Mouse (Mus musculus) neural tube, embryonic 12.5 days (tissue): ENCODE results near the gene Psmd13. TPM values are rescaled to one million over a fixed set of nuclear protein-coding genes. Genes with fewer than 3 reads are reported as not detected.
A peak's percentile ranks its signal among the peaks of the same experiment; 100 is the strongest.

Experiments used
- ATAC-seq: fragments of 200-750 bp; cut with Nextera tagmentation; 2 replicates; pipeline ENCODE4 v1.8.0; 2017; ENCODE audit warnings: low read depth, mild to moderate bottlenecking, moderate TSS enrichment, moderate library complexity; ENCODE audit not compliant: low FRiP score
- H3K27ac ChIP-seq: fragments of 300-500 bp; sonication (generic); 2 replicates; pipeline ENCODE4 v1.5.1; 2016
- H3K27me3 ChIP-seq: fragments of 300-500 bp; sonication (generic); replicated peaks from 2 replicates; pipeline ENCODE4 v1.6.1; 2016; ENCODE audit warnings: mild to moderate bottlenecking
- H3K36me3 ChIP-seq: fragments of 300-500 bp; sonication (generic); 2 replicates; pipeline ENCODE4 v1.6.1; 2016; ENCODE audit warnings: mild to moderate bottlenecking
- H3K4me1 ChIP-seq: fragments of 300-500 bp; sonication (generic); 2 replicates; pipeline ENCODE4 v1.6.1; 2016
- H3K4me2 ChIP-seq: fragments of 300-500 bp; sonication (generic); replicated peaks from 2 replicates; pipeline ENCODE4 v1.6.1; 2016; ENCODE audit warnings: mild to moderate bottlenecking
- H3K4me3 ChIP-seq: fragments of 300-500 bp; sonication (generic); 2 replicates; pipeline ENCODE4 v1.5.1; 2016
- H3K9ac ChIP-seq: fragments of 300-500 bp; sonication (generic); 2 replicates; pipeline ENCODE4 v1.6.1; 2016; ENCODE audit warnings: mild to moderate bottlenecking
- H3K9me3 ChIP-seq: fragments of 300-500 bp; sonication (generic); 2 replicates; pipeline ENCODE4 v1.6.1; 2016; ENCODE audit warnings: mild to moderate bottlenecking
- WGBS: fragments of 180-500 bp; shearing (Covaris S2); methylation state at CpG from one replicate; pipeline ENCODE4 v1.1.7; 2016; 5-methylcytosine and 5-hydroxymethylcytosine counted together
- polyA plus RNA-seq: library from polyadenylated mRNA; unstranded; fragments of >200 nt; fragmentation: Nextera tagmentation; extraction: Ambion mirVana; gene quantifications from 2 replicates; pipeline ENCODE4 v1.2.1, GENCODE M21; 2016

Psmd13 gene
- polyA plus RNA-seq, 1 experiment from 2014 or later, result 293 TPM

DNA sequence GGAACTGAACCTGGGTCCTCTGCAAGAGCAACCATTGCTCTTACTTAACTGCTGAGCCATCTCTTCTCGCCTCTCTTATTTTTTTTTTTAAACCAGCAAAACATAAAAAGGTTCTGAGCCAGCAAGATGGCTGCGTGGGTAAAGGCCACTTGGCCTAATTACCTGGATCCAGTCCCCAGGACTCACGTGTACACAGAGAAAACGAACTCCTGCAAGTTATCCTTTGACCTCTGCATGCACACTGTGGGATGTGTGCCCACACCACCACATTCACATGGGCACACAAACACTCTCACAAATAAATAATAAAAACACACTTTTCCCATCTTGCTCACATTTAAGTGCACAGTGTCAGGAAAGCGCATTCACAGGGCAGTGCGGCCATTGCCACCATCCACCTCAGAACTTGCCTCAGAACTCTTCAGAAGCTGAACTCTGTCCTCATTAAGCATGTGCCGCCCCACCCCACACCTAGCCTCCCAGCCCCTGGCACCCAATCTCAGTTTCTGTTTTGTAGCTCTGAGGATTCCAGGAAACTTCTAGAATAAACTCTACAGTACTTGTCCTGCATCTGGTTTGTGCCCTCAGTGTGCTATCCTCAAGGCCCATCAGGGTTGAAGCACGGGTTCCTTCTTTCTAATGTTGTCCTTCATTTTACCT, 32.4 kb downstream of the Psmd13 start:
- WGBS, result 90% methylated on average over 8 of the region's 8 CpGs
- Histone ChIP-seq H3K9me3 (no peaks in the 10 kb centered on the region), H3K4me1 (no peaks in the 10 kb centered on the region), H3K9ac (no peak overlapping the region), H3K4me2 (no peak overlapping the region), H3K36me3 (no peaks in the 10 kb centered on the region), H3K27ac (no peak overlapping the region), H3K4me3 (no peak overlapping the region), H3K27me3 (peaks cover 3% of the 10 kb centered on the region; the same call in 1 of the 2 replicates)
- ATAC-seq, result no peak

DNA sequence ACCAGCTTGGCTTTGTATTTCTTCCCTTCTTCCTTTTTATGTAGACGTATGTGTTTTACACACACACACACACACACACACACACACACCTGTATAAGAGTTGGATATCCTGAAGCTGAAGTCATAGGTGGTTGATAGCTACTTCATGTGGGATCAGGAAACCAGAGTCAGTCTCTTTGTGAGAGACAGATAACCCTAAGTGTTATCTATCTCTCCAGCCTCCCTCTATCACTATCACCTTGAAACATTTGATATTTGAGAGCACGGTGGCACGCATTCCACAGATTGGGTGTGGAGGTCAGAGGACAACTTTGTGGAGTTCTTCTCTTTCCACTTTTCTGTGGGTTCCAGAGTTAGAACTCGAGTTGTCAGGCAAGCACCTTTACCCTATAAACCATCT, 38.1 kb downstream of the Psmd13 start:
- H3K27me3 ChIP-seq, result peaks cover 60% of the 10 kb centered on the region
- ATAC-seq, result no peak

GRCm38 (mm10) chr7:140920418-140921029, 38.8 kb downstream of the Psmd13 start, which contains the start of gene Nlrp6:
Nlrp6 (plus strand) TSS chr7:140920902.
- 81% methylated on average over 8 of the region's 8 CpGs for WGBS
- H3K4me1 ChIP-seq, result peaks cover 14% of the 10 kb centered on the region
- no peak for ATAC-seq
- no peak within 1 kb of the TSS for H3K4me3 ChIP-seq
- no peak within 1 kb of the TSS for H3K9ac ChIP-seq
- no peaks in the 10 kb centered on the region for H3K9me3 ChIP-seq
- H3K27me3 ChIP-seq, result peaks cover 65% of the 10 kb centered on the region
- H3K4me2 ChIP-seq, result no peak within 1 kb of the TSS
- no peak within 1 kb of the TSS for H3K27ac ChIP-seq
- no peaks in the 10 kb centered on the region for H3K36me3 ChIP-seq

More for the DNA sequence above, 38.1 kb downstream of the Psmd13 start:
- no peak overlapping the region for H3K27ac ChIP-seq
- H3K4me2 ChIP-seq, result no peak overlapping the region
- no peak overlapping the region for H3K4me3 ChIP-seq
- no peaks in the 10 kb centered on the region for H3K9me3 ChIP-seq
- H3K9ac ChIP-seq, result no peak overlapping the region
- whole genome bisulfite sequencing, result 77% methylated on average over 4 of the region's 4 CpGs
- H3K4me1 ChIP-seq, result peaks cover 14% of the 10 kb centered on the region
- H3K36me3 ChIP-seq, result no peaks in the 10 kb centered on the region

DNA sequence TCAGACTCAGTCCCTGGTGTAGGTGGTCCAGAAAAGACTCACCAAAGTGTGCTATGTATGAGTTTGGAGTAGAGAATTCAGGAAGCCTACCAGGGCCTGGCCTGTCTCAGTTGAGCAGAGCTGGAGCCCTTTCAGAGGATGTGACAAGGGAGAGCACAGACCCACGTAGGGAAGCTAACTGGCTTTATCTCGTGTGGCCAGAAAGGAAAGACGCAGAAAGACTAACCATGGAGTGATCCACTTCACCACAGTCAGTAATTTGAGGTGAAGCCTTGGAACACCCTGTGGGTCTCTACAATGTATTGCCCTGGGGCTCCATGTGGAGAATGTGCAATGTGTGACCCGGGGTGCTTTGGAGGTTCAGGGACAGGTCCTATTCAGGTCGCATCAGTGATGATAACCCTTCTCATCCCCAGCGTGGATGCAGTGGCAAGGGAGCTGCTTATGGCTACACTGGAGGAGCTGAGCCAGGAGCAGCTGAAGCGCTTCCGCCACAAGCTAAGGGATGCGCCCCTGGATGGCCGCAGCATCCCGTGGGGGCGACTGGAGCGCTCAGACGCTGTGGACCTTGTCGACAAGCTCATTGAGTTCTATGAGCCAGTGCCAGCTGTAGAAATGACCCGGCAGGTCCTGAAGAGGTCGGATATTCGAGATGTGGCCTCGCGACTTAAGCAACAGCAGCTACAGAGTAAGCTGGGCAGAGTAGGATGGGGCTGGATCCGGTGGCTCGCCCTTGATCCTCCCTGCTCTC, 39.6 kb downstream of the Psmd13 start:
- ATAC-seq, result no peak
- H3K27me3 ChIP-seq, result peaks cover 70% of the 10 kb centered on the region
- no peak overlapping the region for H3K4me2 ChIP-seq
- no peak overlapping the region for H3K9ac ChIP-seq
- no peaks in the 10 kb centered on the region for H3K9me3 ChIP-seq
- no peak overlapping the region for H3K4me3 ChIP-seq
- no peaks in the 10 kb centered on the region for H3K36me3 ChIP-seq
- H3K27ac ChIP-seq, result no peak overlapping the region
- 27% methylated on average over 22 of the region's 22 CpGs for WGBS
- H3K4me1 ChIP-seq, result peaks cover 14% of the 10 kb centered on the region

DNA sequence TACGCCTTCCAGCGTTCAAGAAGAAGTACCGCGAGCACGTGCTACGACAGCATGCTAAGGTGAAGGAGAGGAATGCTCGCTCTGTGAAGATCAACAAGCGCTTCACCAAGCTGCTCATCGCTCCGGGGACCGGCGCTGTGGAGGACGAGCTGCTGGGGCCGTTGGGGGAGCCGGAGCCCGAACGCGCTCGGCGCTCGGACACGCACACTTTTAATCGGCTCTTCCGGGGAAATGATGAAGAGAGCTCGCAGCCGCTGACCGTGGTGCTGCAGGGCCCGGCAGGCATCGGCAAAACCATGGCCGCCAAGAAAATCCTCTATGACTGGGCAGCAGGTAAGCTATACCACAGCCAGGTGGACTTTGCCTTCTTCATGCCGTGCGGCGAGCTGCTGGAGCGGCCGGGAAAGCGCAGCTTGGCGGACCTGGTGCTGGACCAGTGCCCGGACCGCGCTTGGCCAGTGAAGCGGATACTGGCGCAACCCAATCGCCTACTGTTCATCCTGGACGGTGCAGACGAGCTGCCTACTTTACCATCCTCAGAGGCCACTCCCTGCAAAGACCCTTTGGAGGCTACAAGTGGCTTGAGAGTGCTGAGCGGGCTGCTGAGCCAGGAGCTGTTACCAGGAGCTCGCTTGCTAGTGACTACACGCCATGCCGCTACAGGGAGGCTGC, 40.8 kb downstream of the Psmd13 start:
- Histone ChIP-seq H3K9ac (no peak overlapping the region), H3K4me3 (peak overlapping the region; percentile 32), H3K4me1 (peaks cover 14% of the 10 kb centered on the region), H3K9me3 (no peaks in the 10 kb centered on the region), H3K27ac (no peak overlapping the region), H3K4me2 (peak overlapping the region; percentile 82), H3K27me3 (peaks cover 70% of the 10 kb centered on the region), H3K36me3 (no peaks in the 10 kb centered on the region)
- peak; percentile 41; the same call in 1 of the 2 replicates for ATAC-seq
- WGBS, result under 1% methylated on average over 49 of the region's 49 CpGs

DNA sequence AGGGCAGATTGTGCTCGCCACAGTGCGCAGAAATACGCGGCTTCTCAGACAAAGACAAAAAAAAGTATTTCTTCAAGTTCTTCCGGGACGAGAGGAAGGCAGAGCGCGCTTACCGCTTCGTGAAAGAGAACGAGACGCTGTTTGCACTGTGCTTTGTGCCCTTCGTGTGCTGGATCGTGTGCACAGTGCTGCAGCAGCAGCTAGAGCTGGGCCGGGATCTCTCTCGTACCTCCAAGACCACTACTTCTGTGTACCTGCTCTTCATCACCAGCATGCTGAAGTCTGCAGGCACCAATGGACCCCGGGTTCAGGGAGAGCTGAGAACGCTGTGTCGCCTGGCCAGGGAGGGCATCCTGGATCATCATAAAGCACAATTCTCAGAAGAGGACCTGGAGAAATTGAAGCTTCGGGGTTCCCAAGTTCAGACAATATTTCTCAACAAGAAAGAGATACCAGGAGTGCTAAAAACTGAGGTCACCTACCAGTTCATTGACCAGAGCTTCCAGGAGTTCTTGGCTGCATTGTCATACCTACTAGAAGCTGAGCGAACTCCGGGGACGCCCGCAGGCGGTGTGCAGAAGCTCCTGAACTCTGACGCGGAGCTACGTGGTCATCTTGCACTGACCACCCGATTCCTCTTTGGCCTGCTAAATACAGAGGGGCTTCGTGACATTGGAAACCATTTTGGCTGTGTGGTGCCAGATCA, 41.5 kb downstream of the Psmd13 start:
- Histone ChIP-seq H3K4me2 (peak overlapping the region; percentile 82), H3K4me3 (peak overlapping the region; percentile 32), H3K27ac (no peak overlapping the region), H3K9ac (no peak overlapping the region), H3K36me3 (no peaks in the 10 kb centered on the region), H3K9me3 (no peaks in the 10 kb centered on the region), H3K4me1 (peaks cover 14% of the 10 kb centered on the region), H3K27me3 (peaks cover 70% of the 10 kb centered on the region)
- 23% methylated on average over 30 of the region's 30 CpGs for WGBS
- no peak for ATAC-seq

DNA sequence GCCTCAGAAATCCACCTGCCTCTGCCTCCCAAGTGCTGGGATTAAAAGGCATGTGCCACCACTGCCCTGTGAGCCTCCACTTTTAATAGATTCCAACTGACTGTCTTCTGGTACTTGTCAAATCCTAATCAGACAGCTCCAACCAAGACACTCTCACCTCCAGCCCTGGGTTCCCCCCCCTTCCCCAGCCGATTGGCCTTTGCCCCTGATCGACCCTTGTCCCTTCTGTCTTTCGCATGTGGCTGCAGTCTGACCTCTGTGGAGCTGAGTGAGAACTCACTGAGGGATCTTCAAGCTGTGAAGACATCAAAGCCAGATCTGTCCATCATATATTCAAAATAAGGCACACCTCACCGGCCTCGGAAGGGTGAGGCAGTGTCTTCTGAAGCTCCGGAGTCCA, 45.4 kb downstream of the Psmd13 start:
- no peak overlapping the region for H3K27ac ChIP-seq
- peaks cover 36% of the 10 kb centered on the region for H3K27me3 ChIP-seq
- 91% methylated on average over 6 of the region's 6 CpGs for whole genome bisulfite sequencing
- ATAC-seq, result no peak
- no peak overlapping the region for H3K9ac ChIP-seq
- H3K9me3 ChIP-seq, result no peaks in the 10 kb centered on the region
- peaks cover 10% of the 10 kb centered on the region for H3K4me1 ChIP-seq
- H3K36me3 ChIP-seq, result no peaks in the 10 kb centered on the region
- no peak overlapping the region for H3K4me3 ChIP-seq
- no peak overlapping the region for H3K4me2 ChIP-seq

- no peak for ATAC-seq
- 47% methylated on average over 3 of the region's 3 CpGs for WGBS
- Histone ChIP-seq H3K4me3 (no peak overlapping the region), H3K27ac (no peak overlapping the region), H3K36me3 (no peaks in the 10 kb centered on the region), H3K9me3 (no peaks in the 10 kb centered on the region), H3K4me2 (no peak overlapping the region), H3K9ac (no peak overlapping the region), H3K27me3 (no peaks in the 10 kb centered on the region), H3K4me1 (peaks cover 12% of the 10 kb centered on the region; the same call in 1 of the 2 replicates)
These were observed 56.7 kb downstream of the Psmd13 start for GRCm38 (mm10) chr7:140938436-140938835.

DNA sequence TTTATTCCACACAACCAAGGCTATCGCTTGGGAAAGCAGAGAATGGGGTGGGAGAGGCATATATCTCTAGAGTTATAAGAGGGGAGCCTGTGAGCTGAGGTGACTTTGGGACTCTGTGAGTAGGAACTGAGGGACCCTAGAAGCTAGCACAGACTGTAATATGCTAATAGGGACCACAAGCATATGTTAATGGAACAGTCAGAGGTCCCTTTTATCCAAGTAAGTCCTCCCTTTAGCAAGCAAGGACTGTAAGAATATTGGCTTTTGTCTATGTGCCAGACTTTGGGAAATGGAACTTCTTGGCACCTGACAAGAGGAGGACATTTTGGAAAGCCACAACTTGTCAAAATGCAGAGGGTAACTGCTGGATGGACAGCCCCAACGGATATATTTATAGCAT, 57.1 kb downstream of the Psmd13 start:
- H3K27me3 ChIP-seq, result no peaks in the 10 kb centered on the region
- H3K36me3 ChIP-seq, result no peaks in the 10 kb centered on the region
- no peak overlapping the region for H3K4me3 ChIP-seq
- H3K4me2 ChIP-seq, result no peak overlapping the region
- no peak overlapping the region for H3K27ac ChIP-seq
- no peaks in the 10 kb centered on the region for H3K9me3 ChIP-seq
- peaks cover 12% of the 10 kb centered on the region; the same call in 1 of the 2 replicates for H3K4me1 ChIP-seq
- ATAC-seq, result no peak
- no peak overlapping the region for H3K9ac ChIP-seq
- 19% methylated on average over 2 of the region's 2 CpGs for WGBS

- no peak overlapping the region for H3K4me3 ChIP-seq
- no peaks in the 10 kb centered on the region for H3K27me3 ChIP-seq
- no peaks in the 10 kb centered on the region for H3K36me3 ChIP-seq
- 5% methylated on average over 8 of the region's 8 CpGs for WGBS
- no peak overlapping the region for H3K9ac ChIP-seq
- H3K27ac ChIP-seq, result no peak overlapping the region
- peak overlapping the region; percentile 32 for H3K4me2 ChIP-seq
- peaks cover 12% of the 10 kb centered on the region; the same call in 1 of the 2 replicates for H3K4me1 ChIP-seq
- no peaks in the 10 kb centered on the region for H3K9me3 ChIP-seq
- ATAC-seq, result 0 out of 2 replicates have a peak, but pooled peaks have one; percentile 27
These were observed 58.0 kb downstream of the Psmd13 start for GRCm38 (mm10) chr7:140939669-140940171.

DNA sequence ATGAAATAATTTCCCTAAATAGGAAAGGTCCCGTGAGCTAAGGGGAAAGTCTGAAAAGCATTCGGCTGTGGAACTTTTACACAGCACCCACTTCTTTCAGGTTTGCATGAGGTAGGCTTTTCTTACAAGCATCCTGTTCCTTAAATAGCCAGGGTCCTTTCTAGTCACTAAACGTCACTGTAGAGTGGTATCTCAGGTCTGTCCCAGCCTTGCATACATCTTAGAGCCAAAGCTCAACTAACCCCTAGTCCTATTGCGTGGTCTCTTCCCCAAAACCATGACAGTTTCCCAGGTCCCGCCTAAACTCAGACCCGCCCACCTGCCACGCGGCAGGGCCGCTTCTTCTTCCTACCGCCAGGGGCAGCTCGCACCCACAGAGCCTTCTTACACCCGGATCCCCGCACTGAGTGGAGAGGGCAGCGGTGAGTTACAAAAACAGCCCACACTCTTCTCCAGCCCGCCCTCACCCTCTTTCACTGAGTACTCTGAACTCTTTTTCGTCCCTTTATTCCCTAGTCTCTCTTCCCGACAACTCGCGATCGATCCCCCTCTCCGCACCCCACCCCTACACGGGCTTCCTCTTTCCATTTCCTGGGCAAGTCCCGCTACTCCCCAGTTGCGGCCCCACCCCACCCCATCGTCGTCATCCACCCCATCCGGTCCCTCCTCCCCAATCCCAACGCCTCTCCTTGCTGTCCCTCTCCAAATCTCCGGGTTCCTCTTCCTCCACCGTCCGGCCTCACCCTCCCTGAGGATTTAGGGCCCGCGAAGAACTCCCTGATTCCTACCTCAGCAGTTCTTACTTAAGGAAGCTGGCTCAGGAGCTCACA, 59.7 kb downstream of the Psmd13 start, which contains the start of gene Pgghg:
TSS of gene Pgghg (plus strand) at position 170 of the 830 bp plus-strand sequence.
- 3% methylated on average over 33 of the region's 33 CpGs for WGBS
- peak; percentile 87 for ATAC-seq
- H3K9me3 ChIP-seq, result no peaks in the 10 kb centered on the region
- peak within 1 kb of the TSS; percentile 54 for H3K9ac ChIP-seq
- H3K4me3 ChIP-seq, result peak within 1 kb of the TSS; percentile 46
- peaks cover 12% of the 10 kb centered on the region; the same call in 1 of the 2 replicates for H3K4me1 ChIP-seq
- H3K36me3 ChIP-seq, result no peaks in the 10 kb centered on the region
- no peaks in the 10 kb centered on the region for H3K27me3 ChIP-seq
- H3K27ac ChIP-seq, result no peak within 1 kb of the TSS
- peak within 1 kb of the TSS; percentile 58 for H3K4me2 ChIP-seq
